Mouse (Mus musculus): ENCODE data around the gene Pithd1.
"Not testable (repeated sequence)": the region's sequence is repeated elsewhere in the genome, so short reads cannot be mapped to it uniquely, and the experiment has no call there.

The Pithd1 gene

GRCm38 (mm10) chr4:135963457-135964193 is 23.4 kb downstream of the Pithd1 start, which contains the start of gene Gale:
Gene Gale, plus strand, starts transcription at chr4:135963727.
- peak; percentile 74 for ATAC-seq (ENCODE audit: insufficient number of reproducible peaks, low FRiP score, low TSS enrichment)

- no peak for ATAC-seq (ENCODE audit: insufficient number of reproducible peaks, low FRiP score, low TSS enrichment)
These were observed 24.1 kb downstream of the Pithd1 start for GRCm38 (mm10) chr4:135962946-135963345.

GRCm38 (mm10) chr4:135962198-135962597 is 24.9 kb downstream of the Pithd1 start:
- no peak for ATAC-seq (ENCODE audit: insufficient number of reproducible peaks, low FRiP score, low TSS enrichment)

- ATAC-seq (ENCODE audit: insufficient number of reproducible peaks, low FRiP score, low TSS enrichment), result no peak
These were observed 25.4 kb downstream of the Pithd1 start for GRCm38 (mm10) chr4:135961709-135962108.

GRCm38 (mm10) chr4:135960717-135961116 is 26.3 kb downstream of the Pithd1 start:
- no peak for ATAC-seq (ENCODE audit: insufficient number of reproducible peaks, low FRiP score, low TSS enrichment)

DNA sequence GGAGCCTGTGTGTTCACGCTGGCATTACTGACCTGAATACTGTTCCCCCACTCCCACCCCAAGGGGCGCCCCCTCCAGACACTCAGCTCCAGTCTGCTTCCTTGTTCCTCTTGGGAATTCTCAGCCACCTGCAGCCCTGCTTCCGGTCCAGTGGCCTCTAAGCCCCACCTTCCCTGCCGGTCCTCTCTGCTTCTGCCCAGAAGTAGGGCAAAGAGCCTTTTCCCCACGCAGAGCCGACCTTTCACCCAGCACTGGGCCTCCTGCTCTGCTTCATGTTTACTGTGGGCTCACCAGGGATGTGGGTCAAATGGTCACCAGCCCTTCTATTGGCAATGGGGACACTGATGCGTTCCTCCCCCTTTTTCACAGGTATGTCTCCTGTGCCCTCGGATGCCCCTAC is 28.7 kb downstream of the Pithd1 start:
- ATAC-seq (ENCODE audit: insufficient number of reproducible peaks, low FRiP score, low TSS enrichment), result no peak

GRCm38 (mm10) chr4:135955886-135956285 is 31.2 kb downstream of the Pithd1 start:
- ATAC-seq (ENCODE audit: insufficient number of reproducible peaks, low FRiP score, low TSS enrichment), result no peak

GRCm38 (mm10) chr4:135954241-135954640 is 32.8 kb downstream of the Pithd1 start:
- ATAC-seq (ENCODE audit: insufficient number of reproducible peaks, low FRiP score, low TSS enrichment), result no peak

DNA sequence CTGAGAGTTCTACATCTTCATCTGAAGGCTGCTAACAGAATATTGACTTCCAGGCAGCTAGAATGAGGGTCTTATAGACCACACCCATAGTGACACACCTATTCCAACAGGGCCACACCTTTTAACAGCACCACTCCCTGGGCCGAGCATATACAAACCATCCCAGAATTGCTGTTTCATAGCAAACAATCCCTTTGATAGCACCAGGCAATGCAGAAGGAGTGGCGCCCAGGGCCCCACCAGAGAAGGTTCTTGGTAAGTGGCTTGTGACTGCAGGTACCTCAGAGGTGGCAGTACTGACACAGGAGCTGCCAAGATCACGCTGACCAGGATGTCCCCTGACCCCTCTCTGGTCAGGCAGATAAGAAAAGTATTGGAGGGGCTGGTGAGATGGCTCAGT is 33.9 kb downstream of the Pithd1 start:
- ATAC-seq (ENCODE audit: insufficient number of reproducible peaks, low FRiP score, low TSS enrichment), result no peak

GRCm38 (mm10) chr4:135951505-135951904 is 35.6 kb downstream of the Pithd1 start:
- no peak for ATAC-seq (ENCODE audit: insufficient number of reproducible peaks, low FRiP score, low TSS enrichment)

DNA sequence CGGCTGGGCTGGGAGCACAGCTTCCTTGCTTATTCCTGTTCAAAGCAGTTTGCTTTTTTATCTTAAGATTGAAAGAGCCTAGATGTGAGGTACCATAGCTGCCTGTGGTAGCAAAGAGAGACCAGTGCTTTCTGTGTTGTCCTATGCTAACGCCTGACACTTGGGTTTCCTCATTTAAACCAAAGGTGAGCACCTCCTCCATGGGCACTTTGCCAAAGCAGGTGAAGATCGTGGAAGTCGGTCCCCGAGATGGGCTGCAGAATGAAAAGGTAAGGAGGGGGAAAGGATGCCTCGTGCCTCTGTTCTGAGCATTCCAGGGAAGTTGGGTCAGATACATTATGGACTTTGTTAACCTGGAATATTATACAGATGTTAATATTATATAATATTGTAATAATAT is 36.7 kb downstream of the Pithd1 start:
- no peak for ATAC-seq (ENCODE audit: insufficient number of reproducible peaks, low FRiP score, low TSS enrichment)

DNA sequence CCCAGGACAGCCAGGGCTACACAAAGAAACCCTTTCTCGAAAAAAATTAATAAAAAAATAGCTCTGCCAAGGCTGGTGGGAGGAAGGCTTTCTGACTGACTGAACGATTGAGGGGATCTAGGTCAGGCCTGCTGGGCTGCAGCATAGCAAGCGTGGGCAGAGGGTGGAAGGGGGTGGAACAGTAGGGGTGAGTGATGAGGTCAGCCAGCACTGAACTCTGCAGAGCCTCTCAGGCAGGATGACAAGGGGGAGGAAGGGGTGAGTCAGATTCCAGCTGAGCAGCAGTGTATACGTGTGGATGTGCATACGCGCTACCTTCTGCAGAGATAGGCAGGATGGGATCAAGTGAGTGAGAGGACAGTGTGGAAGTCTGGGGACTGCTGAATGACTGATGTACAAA is 37.2 kb downstream of the Pithd1 start:
- peak; percentile 86 for ATAC-seq (ENCODE audit: insufficient number of reproducible peaks, low FRiP score, low TSS enrichment)

- no peak for ATAC-seq (ENCODE audit: insufficient number of reproducible peaks, low FRiP score, low TSS enrichment)
These were observed 37.6 kb downstream of the Pithd1 start for GRCm38 (mm10) chr4:135949475-135949874.

GRCm38 (mm10) chr4:135948142-135948541 is 38.9 kb downstream of the Pithd1 start:
- ATAC-seq (ENCODE audit: insufficient number of reproducible peaks, low FRiP score, low TSS enrichment), result no peak

- no peak for ATAC-seq (ENCODE audit: insufficient number of reproducible peaks, low FRiP score, low TSS enrichment)
These were observed 40.3 kb downstream of the Pithd1 start for GRCm38 (mm10) chr4:135946659-135947301.

GRCm38 (mm10) chr4:135946278-135946658 is 40.8 kb downstream of the Pithd1 start, which contains the start of gene Hmgcl:
Gene Hmgcl, plus strand, starts transcription at chr4:135946448.
- peak; percentile 74; the same call in 1 of the 2 replicates for ATAC-seq (ENCODE audit: insufficient number of reproducible peaks, low FRiP score, low TSS enrichment)

GRCm38 (mm10) chr4:135945706-135946105 is 41.4 kb downstream of the Pithd1 start:
- no peak for ATAC-seq (ENCODE audit: insufficient number of reproducible peaks, low FRiP score, low TSS enrichment)

GRCm38 (mm10) chr4:135943389-135943788 is 43.7 kb downstream of the Pithd1 start:
- ATAC-seq (ENCODE audit: insufficient number of reproducible peaks, low FRiP score, low TSS enrichment), result no peak

GRCm38 (mm10) chr4:135942193-135942592 is 44.9 kb downstream of the Pithd1 start:
- ATAC-seq (ENCODE audit: insufficient number of reproducible peaks, low FRiP score, low TSS enrichment), result no peak

DNA sequence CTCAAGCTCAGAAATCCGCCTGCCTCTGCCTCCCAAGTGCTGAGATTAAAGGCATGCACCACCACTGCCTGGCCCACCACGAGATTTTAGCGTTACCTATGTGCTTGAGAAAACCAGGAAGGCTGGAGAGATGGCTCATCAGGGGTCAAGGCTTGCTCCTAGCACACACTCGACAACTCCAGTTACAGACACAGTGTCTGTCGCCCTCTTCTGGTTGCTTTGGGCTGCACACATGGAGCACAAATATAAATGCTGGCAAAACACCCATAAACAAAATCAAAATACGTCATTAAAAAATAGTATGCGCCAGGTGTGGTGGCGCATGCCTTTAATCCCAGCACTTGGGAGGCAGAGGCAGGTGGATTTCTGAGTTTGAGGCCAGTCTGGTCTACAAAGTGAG is 46.0 kb downstream of the Pithd1 start:
- ATAC-seq (ENCODE audit: insufficient number of reproducible peaks, low FRiP score, low TSS enrichment), result not testable (repeated sequence)

GRCm38 (mm10) chr4:135938858-135939257 is 48.2 kb downstream of the Pithd1 start:
- no peak for ATAC-seq (ENCODE audit: insufficient number of reproducible peaks, low FRiP score, low TSS enrichment)

DNA sequence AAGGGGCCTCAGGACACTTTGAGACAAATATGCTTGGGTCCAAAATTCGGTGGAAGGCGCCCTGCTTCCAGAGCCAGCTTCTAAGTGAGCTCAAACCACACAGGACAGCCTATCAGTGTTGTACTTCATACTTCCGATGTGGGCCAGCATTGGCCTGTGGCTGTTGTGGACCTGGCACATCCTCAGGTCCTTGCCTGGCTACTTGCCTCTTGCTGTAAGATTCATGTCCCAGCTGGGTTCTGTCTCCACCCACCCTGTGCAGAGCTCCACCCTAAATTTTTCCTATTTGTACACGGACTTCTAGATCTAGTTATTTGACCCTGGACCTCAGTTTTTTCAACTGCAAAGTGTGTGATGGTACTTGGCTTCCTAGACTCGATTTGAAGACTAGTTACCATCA is 51.6 kb downstream of the Pithd1 start:
- no peak for ATAC-seq (ENCODE audit: insufficient number of reproducible peaks, low FRiP score, low TSS enrichment)
